ENCODE assay signal across 8 mouse cellular contexts in genomic region chr10:122047727-122048365, GRCm38 (mm10). TPM values are rescaled to one million over a fixed set of nuclear protein-coding genes. Genes with fewer than 3 reads are reported as not detected.
DNase-seq lines count a peak whose midpoint lies in the region; ATAC-seq and TF ChIP-seq lines count a peak whose summit lies in the region.

No protein-coding gene starts in this region.

- H3K9ac ChIP-seq in embryonic facial prominence, embryonic 11.5 days (replicated peaks; ENCODE audit: low read length) = peak overlapping the region; percentile 93
- peak overlapping the region; percentile 73 for H3K9ac ChIP-seq in intestine, postnatal 0 days (ENCODE audit: low read depth, low read length)
- H3K9ac ChIP-seq in midbrain, embryonic 11.5 days (ENCODE audit: low read length) = peak overlapping the region; percentile 94

- peak; percentile 96 for TF ChIP-seq CTCF in intestine, postnatal 0 days (IDR thresholded peaks at IDR 0.05; ENCODE audit: low read depth)

- H3K36me3 ChIP-seq in embryonic facial prominence, embryonic 11.5 days (replicated peaks; ENCODE audit: control insufficient read depth, insufficient read depth, low read depth, low read length) = no peaks in the 10 kb centered on the region
- no peaks in the 10 kb centered on the region for H3K36me3 ChIP-seq in intestine, postnatal 0 days (ENCODE audit: control insufficient read depth, insufficient read depth)
- peaks cover 2% of the 10 kb centered on the region; the same call in 1 of the 2 replicates for H3K36me3 ChIP-seq in limb, embryonic 10.5 days
- H3K36me3 ChIP-seq in midbrain, embryonic 11.5 days (ENCODE audit: control insufficient read depth, insufficient read depth, low read length) = no peaks in the 10 kb centered on the region

- no peaks in the 10 kb centered on the region for H3K9me3 ChIP-seq in embryonic facial prominence, embryonic 11.5 days (replicated peaks; ENCODE audit: control insufficient read depth, low read length)
- no peaks in the 10 kb centered on the region for H3K9me3 ChIP-seq in intestine, postnatal 0 days (ENCODE audit: control insufficient read depth)
- H3K9me3 ChIP-seq in limb, embryonic 10.5 days (replicated peaks) = no peaks in the 10 kb centered on the region
- no peaks in the 10 kb centered on the region for H3K9me3 ChIP-seq in midbrain, embryonic 11.5 days (ENCODE audit: control insufficient read depth, low read length)

- no peaks in the 10 kb centered on the region for H3K27me3 ChIP-seq in embryonic facial prominence, embryonic 11.5 days (ENCODE audit: control insufficient read depth, insufficient read depth, low read length)
- 0 out of 2 replicates have a peak, but pooled peaks cover 3% of the 10 kb centered on the region for H3K27me3 ChIP-seq in intestine, postnatal 0 days (replicated peaks; ENCODE audit: control insufficient read depth, insufficient read depth, low read length)
- H3K27me3 ChIP-seq in limb, embryonic 10.5 days (ENCODE audit: low read depth, poor library complexity, severe bottlenecking) = 0 out of 2 replicates have a peak, but pooled peaks cover 4% of the 10 kb centered on the region
- H3K27me3 ChIP-seq in midbrain, embryonic 11.5 days (ENCODE audit: control insufficient read depth, insufficient read depth, low read length) = no peaks in the 10 kb centered on the region

- peak; percentile 89 to 91 for DNase-seq in adrenal gland, postnatal 36 days
- DNase-seq in embryonic facial prominence, embryonic 11.5 days (ENCODE audit: low spot score) = peak; percentile 87
- peak; percentile 97 for DNase-seq in heart, adult 11 months
- DNase-seq in limb, embryonic 10.5 days (ENCODE audit: low spot score) = peak; percentile 95
- peak; percentile 99 for DNase-seq in midbrain, embryonic 11.5 days (ENCODE audit: low spot score, missing footprints)
- DNase-seq in right cerebral cortex, postnatal 36 days (ENCODE audit: low spot score in 2 of 2) = peak; percentile 32 to 56
- peak; percentile 69 to 85 for DNase-seq in urinary bladder, postnatal 36 days (ENCODE audit: low spot score in 2 of 2)

- H3K27ac ChIP-seq in embryonic facial prominence, embryonic 11.5 days (replicated peaks; ENCODE audit: low read depth, low read length) = peak overlapping the region; percentile 59
- peak overlapping the region; percentile 71 for H3K27ac ChIP-seq in intestine, postnatal 0 days (ENCODE audit: low read depth, low read length)
- H3K27ac ChIP-seq in limb, embryonic 10.5 days = peak overlapping the region; percentile 96
- peak overlapping the region; percentile 85 for H3K27ac ChIP-seq in midbrain, embryonic 11.5 days (ENCODE audit: low read depth, low read length)

- H3K4me2 ChIP-seq in embryonic facial prominence, embryonic 11.5 days (ENCODE audit: low read depth, low read length) = peak overlapping the region; percentile 88
- peak overlapping the region; percentile 90 for H3K4me2 ChIP-seq in intestine, postnatal 0 days (replicated peaks; ENCODE audit: low read depth)
- peak overlapping the region; percentile 72 for H3K4me2 ChIP-seq in midbrain, embryonic 11.5 days

- ATAC-seq in embryonic facial prominence, embryonic 11.5 days (replicated peaks; ENCODE audit: insufficient number of reproducible peaks, low FRiP score, low TSS enrichment, low read depth) = peak; percentile 73
- peak; percentile 74 for ATAC-seq in intestine, postnatal 0 days
- peak; percentile 83 for ATAC-seq in midbrain, embryonic 11.5 days (ENCODE audit: low FRiP score)

- peak overlapping the region; percentile 85 for H3K4me3 ChIP-seq in embryonic facial prominence, embryonic 11.5 days (ENCODE audit: low read depth, low read length)
- peak overlapping the region; percentile 79 for H3K4me3 ChIP-seq in intestine, postnatal 0 days (ENCODE audit: low read depth, low read length)
- H3K4me3 ChIP-seq in limb, embryonic 10.5 days = peak overlapping the region; percentile 79
- H3K4me3 ChIP-seq in midbrain, embryonic 11.5 days (ENCODE audit: low read depth, low read length) = peak overlapping the region; percentile 83

- no peaks in the 10 kb centered on the region for H3K4me1 ChIP-seq in embryonic facial prominence, embryonic 11.5 days (ENCODE audit: control insufficient read depth, insufficient read depth, low read length)
- no peaks in the 10 kb centered on the region for H3K4me1 ChIP-seq in intestine, postnatal 0 days (replicated peaks; ENCODE audit: control insufficient read depth, insufficient read depth, low read length)
- peaks cover 29% of the 10 kb centered on the region for H3K4me1 ChIP-seq in limb, embryonic 10.5 days
- peaks cover 8% of the 10 kb centered on the region; the same call in 1 of the 2 replicates for H3K4me1 ChIP-seq in midbrain, embryonic 11.5 days (ENCODE audit: control insufficient read depth, insufficient read depth, low read length)

- 14% methylated on average over 38 of the region's 44 CpGs for WGBS in embryonic facial prominence, embryonic 11.5 days
- WGBS in intestine, postnatal 0 days = 13% methylated on average over 36 of the region's 44 CpGs
- 11% methylated on average over 44 of the region's 44 CpGs for WGBS in limb, embryonic 10.5 days
- 9% methylated on average over 42 of the region's 44 CpGs for WGBS in midbrain, embryonic 11.5 days

RNA-seq across cellular contexts. Expression of gene Srgap1, which starts 0.7 kb away (rescaled TPM):
- total RNA-seq in adrenal gland, postnatal 36 days (2021) = 1 to 10 TPM; 1.9 to 3.5 TPM
- polyA plus RNA-seq in embryonic facial prominence, embryonic 11.5 days (2014; fragmentation: Nextera tagmentation; extraction: Ambion mirVana) = 8.8 and 9.9 TPM in 2 replicates
- polyA plus RNA-seq in intestine, postnatal 0 days (2015; fragmentation: Nextera tagmentation; extraction: Ambion mirVana) = 2.6 and 3.3 TPM in 2 replicates
- polyA plus RNA-seq in limb, embryonic 10.5 days (2016; fragmentation: Nextera tagmentation; extraction: Ambion mirVana) = 5.4 and 6.6 TPM in 2 replicates
- 11.2 and 11.6 TPM in 2 replicates for polyA plus RNA-seq in midbrain, embryonic 11.5 days (2014; fragmentation: Nextera tagmentation; extraction: Ambion mirVana)

RNA-seq across cellular contexts. Expression of gene Rxylt1, which starts 49.3 kb away (rescaled TPM):
- 10 to 100 TPM; 33.8 to 47.4 TPM for total RNA-seq in adrenal gland, postnatal 36 days (2021)
- 46.9 and 53.3 TPM in 2 replicates for polyA plus RNA-seq in embryonic facial prominence, embryonic 11.5 days (2014; fragmentation: Nextera tagmentation; extraction: Ambion mirVana)
- polyA plus RNA-seq in intestine, postnatal 0 days (2015; fragmentation: Nextera tagmentation; extraction: Ambion mirVana) = 45.2 and 47.1 TPM in 2 replicates
- polyA plus RNA-seq in limb, embryonic 10.5 days (2016; fragmentation: Nextera tagmentation; extraction: Ambion mirVana) = 36.6 and 36.8 TPM in 2 replicates
- polyA plus RNA-seq in midbrain, embryonic 11.5 days (2014; fragmentation: Nextera tagmentation; extraction: Ambion mirVana) = 35.2 and 42.0 TPM in 2 replicates

Comparison
In these comparisons a context has a peak if more than half of its experiments do, and no peak if none do; other contexts are left out.
1. Peak in every context shown above with its lines: DNase-seq, ATAC-seq, H3K4me3 ChIP-seq and H3K27ac ChIP-seq.
2. DNase-seq: peak in every context shown above with its lines; median percentile 99 in midbrain, embryonic 11.5 days; 97 in heart, adult 11 months; 95 in limb, embryonic 10.5 days; 90 in adrenal gland, postnatal 36 days; 87 in embryonic facial prominence, embryonic 11.5 days; 77 in urinary bladder, postnatal 36 days; 44 in right cerebral cortex, postnatal 36 days.